Mouse (Mus musculus) T-helper 1 cell (primary cell): ENCODE data around the gene Avpr1b.
"Not testable (repeated sequence)": the region's sequence is repeated elsewhere in the genome, so short reads cannot be mapped to it uniquely, and the experiment has no call there.

ENCODE experiments used
- in situ Hi-C: fragments of 300-600 bp; cut with MboI, MseI; formaldehyde crosslinking; loops from one replicate; pipeline ENCODE4 v1.15.1; 2025; ENCODE audit warnings: high pct_unique_total_duplicates

The Avpr1b gene

DNA sequence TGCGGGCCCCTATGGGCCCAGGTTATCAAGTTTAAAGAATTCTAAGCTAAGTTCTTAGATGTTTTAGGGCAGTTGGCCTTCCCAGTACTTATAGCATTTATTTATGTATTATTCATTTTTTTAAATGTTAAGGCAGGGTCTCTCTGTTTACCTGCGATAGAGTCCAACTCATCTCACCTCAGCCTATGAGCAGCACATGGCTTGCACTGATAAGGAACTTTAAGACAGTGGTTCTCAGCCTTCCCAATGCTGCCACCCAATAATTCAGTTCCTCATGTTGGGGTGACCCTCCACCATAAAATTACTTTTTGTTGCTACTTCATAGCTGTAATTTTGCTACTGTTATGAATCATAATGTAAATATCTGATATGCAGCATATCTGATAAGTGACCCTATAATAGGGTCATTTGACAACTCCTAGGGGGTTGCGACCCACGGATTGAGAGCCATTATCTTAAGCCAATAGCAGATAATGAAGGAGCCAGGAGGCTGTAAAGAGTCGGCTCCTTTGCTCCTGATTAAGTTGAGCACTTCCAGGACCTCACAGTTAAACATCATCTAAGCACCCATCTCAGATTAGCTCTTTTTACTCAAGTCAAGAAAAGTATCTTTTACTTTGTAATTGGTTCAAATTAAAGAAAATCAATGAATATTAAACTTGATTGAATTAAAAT, 17.6 kb downstream of the Avpr1b start:
- in situ Hi-C loops: loop anchor here (10.0 kb wide), 1 partner anchor 48 kb away; no protein-coding TSS in a partner anchor

DNA sequence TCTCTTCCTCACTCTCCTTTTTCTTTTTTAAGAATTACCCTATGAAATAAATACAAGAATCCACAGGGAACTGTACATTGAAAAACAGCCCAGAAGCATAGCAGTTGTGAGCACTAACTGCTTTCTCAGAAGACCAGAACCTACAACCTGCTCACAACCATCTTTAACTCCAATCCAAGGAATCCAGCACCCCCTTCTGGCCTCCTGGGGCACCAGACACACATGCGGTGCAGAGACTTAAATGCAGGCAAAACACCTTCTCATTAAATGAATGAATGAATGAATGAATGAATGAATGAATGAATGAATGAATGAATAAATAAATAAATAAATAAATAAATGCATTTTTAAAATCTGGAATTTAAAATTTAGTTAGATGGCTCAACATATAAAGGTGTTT, 19.5 kb downstream of the Avpr1b start:
- in situ Hi-C loops: loop anchor here (10.0 kb wide), 1 partner anchor 46 kb away; no protein-coding TSS in a partner anchor

DNA sequence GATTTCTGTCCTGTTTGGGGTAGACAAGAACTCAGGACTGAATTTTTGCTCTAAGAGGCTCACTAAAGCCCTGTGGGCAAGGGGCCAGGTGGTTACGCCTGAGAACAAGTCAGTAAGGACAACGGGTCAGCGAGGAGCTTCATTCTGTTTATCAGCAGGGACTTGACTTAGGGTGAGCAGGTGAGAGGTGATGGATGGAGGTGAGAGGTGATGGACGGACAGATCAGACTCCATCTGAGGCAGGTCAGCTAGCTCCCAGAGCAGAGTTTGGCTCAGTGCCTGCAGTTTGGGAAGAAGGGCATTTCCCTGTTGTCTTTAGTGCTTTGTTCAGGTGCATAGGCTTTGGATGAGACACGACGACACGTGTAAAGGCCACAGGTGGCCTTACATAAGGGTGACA, 20.3 kb downstream of the Avpr1b start:
- in situ Hi-C loops: loop anchor here (10.0 kb wide), 1 partner anchor 45 kb away; no protein-coding TSS in a partner anchor

DNA sequence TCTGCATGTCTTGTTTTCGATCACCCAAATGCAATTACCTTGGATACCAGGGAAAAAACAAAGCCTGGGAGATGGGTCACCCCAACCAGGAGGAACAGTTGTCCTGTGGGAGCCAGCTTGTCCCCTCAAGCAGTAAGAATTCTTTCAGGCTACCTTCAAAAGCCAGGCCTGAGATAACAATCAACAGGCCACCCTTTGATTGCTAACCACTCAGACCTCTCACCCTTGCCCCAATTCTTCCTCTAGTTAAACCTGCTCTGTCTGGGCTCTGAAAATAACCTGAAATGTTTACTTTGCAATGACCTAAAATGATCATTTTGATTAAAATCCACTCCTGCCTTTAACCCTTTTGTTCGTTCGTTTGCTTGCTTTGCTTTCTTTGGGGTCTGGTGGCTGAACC, 24.6 kb downstream of the Avpr1b start:
- in situ Hi-C loops: no loop called here

DNA sequence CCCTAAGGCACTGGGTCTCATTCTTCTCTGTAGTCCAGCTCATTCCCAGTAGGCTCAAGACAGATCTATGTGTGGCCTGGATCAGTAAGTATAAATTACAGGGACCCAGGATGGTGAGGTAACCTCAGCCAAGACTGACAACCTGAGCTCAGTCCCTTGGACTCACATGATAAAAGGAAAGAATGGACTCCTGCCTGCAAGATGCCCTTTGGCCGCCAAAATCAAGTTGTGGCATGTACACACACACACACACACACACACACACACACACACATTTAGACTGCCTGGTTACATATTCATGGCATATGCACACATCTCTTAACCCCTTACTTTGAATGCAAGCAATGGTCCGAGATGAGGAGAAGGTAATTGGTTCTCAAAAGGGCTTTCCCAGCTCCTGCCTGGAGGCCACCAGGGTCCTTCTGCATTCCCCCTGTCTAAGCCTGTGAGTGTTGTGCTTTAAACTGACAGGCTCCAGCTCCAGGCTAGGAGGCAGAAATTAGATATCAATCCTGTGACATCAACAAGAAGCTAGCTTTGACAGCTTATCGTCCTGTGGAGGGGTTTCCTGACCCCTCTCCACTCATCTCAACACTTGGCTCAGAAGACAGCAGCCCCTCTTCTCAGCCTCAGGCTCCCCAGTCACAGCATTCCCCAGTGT, 25.3 kb downstream of the Avpr1b start:
- in situ Hi-C loops: no loop called here

DNA sequence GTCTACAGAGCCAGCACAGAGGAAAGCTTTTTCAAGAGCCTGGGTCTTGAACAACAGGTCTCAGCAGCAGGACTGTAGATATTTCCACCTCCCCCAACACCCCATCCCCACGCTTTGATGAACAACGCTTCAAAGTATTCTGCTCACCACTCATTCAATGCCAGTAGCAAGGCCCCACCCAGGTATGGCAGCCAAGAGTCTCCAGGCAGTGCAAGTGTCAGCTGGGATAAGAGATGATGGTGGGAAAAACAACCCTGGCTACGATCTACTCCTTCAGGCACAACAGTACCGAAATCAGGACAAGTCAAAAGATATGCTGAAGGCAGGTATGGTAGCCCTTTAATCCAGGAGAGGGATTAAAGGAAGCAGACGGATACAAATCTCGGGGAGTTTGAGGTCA, 27.2 kb downstream of the Avpr1b start:
- in situ Hi-C loops: no loop called here

DNA sequence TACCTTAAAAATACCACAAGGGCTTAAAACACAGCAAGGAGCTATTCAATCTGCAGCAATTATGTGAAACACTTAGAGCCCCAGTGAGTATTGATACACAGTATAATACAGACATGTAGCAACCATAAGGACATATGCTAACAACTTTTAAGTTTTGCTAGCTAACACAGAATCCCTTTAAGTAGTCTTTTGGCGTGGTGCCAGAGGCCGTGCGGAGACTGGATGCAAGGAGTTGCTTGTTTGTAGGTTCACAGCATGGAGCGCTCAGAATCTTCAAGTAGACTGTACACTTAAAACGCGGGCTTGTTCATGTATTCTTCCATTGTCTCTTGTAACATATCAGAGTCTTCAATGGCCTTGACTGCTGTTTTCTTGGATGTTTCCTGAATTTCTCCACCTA, 33.2 kb downstream of the Avpr1b start:
- in situ Hi-C loops: not testable (repeated sequence)

DNA sequence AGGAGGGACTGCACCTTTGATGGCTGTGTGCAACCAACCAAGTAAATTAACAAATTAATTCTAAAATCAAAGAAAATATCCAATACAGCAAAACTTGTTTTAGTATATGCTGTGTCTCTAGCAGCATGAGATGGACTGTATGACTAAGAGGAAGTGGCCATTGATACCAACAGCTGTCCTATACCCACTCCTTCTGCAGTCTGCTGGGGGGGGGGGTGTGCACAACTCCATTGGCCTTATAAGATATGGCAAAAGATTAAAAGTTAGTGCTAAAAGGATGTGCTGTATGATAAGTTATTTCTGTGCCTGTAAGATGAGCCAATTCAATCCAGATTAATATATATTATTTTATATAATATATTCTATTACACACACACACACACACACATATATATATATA, 35.5 kb downstream of the Avpr1b start:
- in situ Hi-C loops: no loop called here

DNA sequence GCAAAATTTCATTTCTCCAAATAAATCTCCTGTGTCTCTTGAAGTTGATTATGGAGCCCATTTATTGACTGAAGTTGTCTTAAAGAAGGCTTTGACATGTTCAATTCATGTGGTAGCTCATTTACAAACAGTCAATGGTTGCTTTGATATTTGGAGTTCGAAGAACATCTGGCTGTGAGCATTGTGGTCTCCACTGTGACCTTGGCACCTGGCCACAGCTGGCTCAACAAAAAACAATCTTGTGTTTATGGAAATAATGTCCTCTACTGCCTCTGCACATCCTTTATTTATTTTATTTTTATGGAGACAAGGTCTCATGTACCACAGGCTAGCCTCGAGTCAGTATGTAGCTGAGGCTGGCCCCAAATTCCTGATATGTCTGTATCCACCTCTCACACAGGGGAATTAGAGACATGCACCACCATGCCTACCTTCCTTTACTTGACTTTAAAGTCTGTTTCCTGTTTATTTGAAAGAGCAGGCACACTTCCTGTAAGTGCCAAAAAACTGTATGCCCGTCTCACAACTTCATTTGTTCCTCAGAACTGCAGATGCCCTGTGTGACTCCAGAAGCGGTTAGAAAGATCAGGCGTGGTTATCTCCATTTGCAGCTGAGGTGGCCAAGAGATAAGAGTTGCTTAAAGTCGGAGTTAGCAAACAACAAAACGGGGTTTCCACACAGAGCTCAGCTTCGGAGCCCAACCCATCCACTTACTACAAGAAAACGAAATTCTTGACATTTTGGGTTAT, 38.9 kb downstream of the Avpr1b start, which contains the start of gene Ctse:
TSS of gene Ctse (plus strand) at position 516 of the 750 bp plus-strand sequence.
- in situ Hi-C loops: no loop called here

DNA sequence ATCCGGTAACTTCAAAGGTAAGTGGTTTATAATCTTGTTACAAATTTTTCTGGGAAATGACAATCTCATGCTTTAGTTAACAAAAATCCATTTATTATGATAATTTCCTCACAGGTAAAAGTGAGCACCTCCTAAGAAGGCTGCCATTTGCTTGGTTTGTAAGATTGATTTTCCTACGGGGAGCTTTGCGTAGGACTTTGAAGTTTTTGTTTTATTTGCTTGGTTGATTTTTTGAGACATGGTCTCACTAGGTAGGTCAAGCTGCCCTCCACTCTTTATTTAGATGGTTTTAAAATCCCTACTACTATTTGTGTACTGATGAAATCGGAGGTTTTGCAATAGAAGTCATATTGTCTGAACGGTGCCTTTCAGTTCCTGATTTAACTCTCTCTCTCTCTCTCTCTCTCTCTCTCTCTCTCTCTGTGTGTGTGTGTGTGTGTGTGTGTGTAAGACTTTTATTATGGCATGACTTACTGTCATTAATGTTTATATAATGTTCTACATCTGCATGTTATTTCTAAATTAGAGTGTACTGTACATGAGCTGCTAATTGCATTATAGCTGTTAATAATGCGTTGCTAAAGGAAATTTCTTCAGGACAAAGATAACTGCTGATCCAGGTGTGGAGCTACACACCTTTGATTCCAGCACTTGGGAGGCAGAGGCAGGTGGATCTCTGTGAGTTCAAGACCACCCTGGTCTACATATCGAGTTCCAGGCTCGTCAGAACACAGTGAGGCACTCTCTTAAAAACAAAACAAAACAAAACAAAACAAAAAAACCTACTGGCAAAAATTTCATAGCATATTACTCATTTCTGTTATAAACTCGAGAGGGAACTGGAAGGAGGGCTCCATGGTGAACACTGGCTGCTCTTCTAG, 39.7 kb downstream of the Avpr1b start:
- in situ Hi-C loops: no loop called here

DNA sequence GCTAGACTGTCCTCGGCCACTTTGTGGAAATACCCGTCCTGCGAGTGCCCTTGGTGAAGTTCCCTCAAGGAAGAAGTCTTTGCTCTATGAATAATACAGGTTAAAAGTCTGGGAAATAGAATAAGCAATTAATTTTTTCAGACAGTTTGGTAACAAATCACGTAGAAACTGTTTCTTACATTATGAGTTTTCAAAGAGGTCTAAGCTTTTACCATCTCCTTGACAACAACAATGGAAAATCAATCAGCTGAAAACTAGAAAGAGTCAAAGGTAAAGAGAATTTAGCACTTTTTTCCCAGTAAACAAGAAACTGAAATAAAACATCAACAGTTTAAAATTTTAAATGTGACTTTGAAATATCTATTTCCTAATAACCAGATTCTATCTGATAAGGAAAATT, 41.0 kb downstream of the Avpr1b start:
- in situ Hi-C loops: no loop called here

DNA sequence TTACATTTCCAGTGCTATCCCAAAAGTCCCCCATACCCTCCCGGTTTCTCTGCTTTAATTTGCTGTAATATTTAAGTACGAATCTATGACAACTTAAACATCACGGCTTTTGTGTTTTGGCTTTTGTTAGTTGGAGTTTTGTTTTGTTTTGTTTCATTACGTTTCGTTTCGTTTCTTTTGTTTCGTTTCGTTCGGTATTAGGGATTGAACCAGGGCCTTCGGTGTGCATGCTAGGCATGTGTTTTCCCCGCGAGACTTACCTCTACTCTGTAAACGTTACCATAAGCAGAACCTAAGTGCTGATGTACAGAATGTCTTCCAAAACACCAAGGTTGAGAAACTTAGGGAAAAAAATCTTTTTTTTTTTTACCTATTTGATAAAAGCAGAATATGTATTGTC, 42.5 kb downstream of the Avpr1b start:
- in situ Hi-C loops: no loop called here

DNA sequence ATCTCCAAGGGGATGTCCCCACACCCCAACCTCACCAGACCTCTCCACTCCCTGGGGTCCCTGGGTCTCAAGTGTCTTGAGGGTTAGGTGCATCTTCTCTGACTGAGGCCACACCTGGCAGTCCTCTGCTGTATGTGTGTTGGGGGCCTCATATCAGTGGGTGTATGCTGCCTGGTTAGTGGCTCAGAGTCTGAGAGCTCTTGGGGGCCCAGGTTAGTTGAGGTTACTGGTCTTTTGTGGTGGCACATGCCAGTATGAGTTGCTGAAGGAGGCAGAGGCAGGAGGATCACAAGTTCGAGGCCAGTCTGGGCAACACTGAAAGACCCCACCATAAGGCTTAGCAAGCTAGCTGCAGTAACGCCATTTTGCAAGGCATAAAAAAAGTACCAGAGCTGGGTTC, 43.2 kb downstream of the Avpr1b start:
- in situ Hi-C loops: no loop called here

DNA sequence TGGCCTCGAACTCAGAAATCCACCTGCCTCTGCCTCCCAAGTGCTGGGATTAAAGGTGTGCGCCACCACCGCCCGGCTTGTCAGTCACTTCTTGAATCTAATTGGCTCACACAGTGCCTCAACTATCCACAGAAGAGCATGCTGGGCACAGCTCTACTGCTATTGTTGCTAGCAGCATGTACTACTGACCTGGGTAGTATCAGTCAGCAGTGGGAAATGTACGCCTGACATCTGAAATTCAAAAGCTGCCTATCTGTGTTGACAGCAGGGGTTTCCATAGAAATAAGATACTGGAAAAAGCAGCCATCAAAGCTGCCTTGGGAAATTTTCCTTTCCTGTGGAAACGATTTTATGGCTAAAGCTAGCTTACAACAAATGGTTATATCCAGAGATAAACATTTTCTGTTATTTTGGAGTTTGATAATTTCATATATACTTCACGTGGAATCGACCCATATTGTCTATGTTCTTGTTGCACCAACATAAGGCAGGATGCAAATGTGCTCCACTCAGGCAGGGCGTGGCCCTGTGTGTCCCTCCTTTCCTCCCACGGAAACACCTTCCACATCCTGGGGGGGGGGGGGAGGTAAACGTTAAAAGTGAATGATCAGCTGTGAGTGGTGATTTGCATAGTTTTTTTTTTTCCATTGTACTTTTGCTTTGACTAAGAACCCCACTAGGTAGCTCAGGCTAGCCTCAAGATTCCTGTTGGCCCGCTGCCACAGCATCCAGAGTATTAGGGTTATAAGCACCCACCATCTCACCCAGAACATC, 53.8 kb downstream of the Avpr1b start:
- in situ Hi-C loops: no loop called here

DNA sequence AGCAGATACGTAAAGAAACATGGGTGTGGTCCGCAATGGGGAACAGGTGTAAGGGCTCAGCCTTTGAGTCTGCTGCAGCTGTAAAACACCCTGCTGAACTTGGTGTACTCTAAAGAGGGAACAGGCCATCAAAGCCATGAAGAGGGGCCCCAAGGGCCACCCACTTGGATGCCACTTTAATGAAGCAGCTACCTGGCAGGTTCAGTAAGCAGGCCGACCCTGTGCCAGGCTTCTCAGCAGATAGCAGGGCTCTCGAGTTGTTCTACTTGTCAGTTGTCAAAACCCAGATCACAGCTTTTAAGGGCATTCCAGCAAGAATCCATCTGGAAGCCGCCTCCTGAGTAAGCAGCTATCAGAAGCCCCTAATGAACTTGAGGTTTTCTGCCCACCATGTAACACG, 56.6 kb downstream of the Avpr1b start:
- in situ Hi-C loops: no loop called here

DNA sequence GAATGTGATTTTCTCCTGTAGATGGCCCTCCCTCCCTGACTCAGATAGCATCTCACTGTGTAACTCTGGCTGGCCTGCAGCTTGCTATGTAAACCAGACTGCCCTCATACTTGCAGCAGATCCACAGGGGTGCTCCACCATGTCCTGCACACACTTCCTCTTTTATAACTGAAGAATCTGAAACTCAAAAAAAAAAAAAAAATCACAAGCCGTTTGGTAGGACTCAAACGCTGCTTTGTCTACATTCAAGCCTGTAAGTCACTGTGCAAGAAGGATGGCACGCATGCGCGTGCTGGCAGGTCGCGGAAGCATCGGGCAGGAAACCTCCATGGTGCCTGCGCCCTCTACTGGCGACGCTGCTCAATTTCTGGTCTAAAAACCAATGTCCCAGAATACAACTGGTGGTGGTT, 58.9 kb downstream of the Avpr1b start:
- in situ Hi-C loops: no loop called here

DNA sequence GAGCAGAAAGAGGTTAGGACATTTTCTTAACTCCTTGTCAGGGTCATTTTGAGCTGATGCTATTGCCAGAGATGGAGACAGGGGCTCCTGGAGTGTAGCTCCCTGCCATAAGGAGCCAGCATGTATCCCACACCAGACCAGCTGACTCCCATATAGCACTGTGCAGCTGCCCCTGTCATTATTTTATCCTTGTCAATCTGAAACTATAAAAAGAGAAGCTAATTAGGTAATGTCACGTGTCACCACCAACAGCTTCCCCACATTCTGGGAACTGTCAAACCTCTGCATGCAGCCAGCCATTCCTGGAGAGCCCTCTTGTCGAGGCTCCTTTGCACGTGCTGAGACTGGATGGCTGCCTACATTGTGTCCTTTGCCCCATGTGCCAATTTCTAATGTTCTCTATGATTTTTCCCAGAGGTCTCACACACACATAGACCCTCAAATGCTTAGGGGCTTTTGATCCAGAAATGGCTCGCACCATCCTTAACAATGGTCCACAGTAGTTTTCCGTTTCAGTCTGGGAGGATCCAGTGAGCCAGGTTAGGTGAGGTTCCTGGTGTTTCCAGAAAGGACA, 60.6 kb downstream of the Avpr1b start:
- in situ Hi-C loops: loop anchor here (10.0 kb wide), 1 partner anchor 45 kb away; no protein-coding TSS in a partner anchor

DNA sequence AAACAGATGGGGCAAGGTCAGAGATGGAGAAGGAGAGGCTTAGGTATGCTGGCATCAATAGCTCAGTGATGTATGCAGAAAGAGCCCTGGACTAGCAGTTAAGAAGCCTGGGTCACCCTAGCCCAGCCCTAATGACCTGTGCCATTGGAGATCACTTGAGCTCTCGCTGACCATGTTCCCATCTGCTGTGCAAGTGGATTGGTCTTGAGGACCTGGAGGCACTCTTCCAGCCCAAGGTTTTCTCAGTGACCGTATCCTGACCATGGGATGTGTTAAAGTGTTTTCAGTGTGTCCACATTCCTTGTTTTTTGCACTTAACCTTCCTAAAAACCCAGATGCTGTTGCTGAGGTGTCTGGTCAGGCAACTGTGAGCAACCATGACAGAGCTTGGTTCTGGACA, 61.2 kb downstream of the Avpr1b start:
- in situ Hi-C loops: loop anchor here (10.0 kb wide), 1 partner anchor 45 kb away; no protein-coding TSS in a partner anchor

DNA sequence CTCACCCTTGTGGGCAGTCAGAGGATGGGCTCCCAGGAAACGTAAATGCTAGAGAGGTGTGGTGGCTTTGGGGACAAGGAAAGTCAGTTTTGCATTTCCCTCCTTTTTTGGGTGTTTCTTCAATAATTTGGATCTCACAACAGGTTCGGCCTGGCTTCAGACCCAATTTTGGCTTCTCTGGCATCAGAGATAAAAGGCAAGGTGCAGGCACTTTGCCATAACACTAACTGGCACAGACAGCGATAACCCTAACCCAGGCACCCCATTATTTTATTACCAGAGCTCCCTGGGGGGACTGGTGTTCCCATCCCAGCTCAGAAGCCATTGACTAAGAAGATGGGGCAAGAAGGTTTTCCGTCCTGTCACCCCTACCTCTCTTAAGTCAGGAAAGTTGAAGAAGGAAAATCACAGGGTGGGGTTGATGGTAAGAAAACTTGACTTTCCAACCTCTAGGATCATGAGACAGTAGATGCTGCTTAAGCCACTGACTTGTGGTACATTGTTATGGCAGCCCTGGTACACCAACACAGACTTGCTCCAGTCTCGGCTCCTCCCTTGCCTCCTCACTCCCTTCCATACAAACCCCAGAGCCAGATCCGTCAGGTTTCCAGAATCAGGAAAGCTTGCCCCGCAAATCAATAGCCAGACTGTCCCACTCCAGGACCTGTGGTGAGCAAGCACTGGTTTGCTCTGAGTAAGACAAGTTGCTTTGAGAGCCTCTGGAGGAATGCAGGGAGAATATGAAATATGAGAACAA, 61.9 kb downstream of the Avpr1b start:
- in situ Hi-C loops: loop anchor here (10.0 kb wide), 1 partner anchor 46 kb away; no protein-coding TSS in a partner anchor
